Mouse (Mus musculus) lung, postnatal 0 days (tissue): ENCODE data around the gene Akap12.

Experiments
- CTCF ChIP-seq: IDR thresholded peaks from 2 replicates; pipeline ENCODE4 v1.5.1; 2016; ENCODE audit warnings: antibody characterized with exemption, mild to moderate bottlenecking
- EP300 ChIP-seq: IDR thresholded peaks from 2 replicates; pipeline ENCODE4 v1.6.1; 2016; ENCODE audit warnings: antibody characterized with exemption, mild to moderate bottlenecking, control low read depth

DNA sequence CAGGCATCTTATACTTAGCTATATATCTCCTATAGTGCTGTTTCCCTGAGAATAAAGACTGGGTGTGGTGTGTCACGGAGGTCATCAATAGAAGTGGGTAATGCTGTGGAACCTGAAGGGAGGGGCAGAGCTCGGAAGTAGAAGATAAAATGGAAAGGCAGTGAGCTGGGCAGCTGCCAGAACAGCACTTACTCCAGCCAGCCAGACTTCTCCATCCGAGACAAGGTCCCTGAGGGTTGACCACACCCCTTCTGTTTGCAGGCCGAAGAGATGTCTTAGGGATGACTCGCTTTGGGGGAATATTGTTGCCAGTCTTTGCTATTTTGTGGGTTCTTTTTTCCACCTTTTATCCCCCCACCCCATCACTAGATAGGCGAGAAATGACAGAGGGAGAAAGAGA is 11.9 kb downstream of the Akap12 start:
- TF ChIP-seq CTCF (no peak), EP300 (no peak)
